Mouse (Mus musculus) urinary bladder, postnatal 10 days (tissue): ENCODE results near the gene Gpbar1.
A peak's percentile ranks its signal among the peaks of the same experiment; 100 is the strongest.
"Not testable (repeated sequence)": the region's sequence is repeated elsewhere in the genome, so short reads cannot be mapped to it uniquely, and the experiment has no call there.

ENCODE experiments used
- DNase-seq: peaks from one replicate; pipeline ENCODE4 v3.0.0; 2022; ENCODE audit warnings: low spot score

The Gpbar1 gene

DNA sequence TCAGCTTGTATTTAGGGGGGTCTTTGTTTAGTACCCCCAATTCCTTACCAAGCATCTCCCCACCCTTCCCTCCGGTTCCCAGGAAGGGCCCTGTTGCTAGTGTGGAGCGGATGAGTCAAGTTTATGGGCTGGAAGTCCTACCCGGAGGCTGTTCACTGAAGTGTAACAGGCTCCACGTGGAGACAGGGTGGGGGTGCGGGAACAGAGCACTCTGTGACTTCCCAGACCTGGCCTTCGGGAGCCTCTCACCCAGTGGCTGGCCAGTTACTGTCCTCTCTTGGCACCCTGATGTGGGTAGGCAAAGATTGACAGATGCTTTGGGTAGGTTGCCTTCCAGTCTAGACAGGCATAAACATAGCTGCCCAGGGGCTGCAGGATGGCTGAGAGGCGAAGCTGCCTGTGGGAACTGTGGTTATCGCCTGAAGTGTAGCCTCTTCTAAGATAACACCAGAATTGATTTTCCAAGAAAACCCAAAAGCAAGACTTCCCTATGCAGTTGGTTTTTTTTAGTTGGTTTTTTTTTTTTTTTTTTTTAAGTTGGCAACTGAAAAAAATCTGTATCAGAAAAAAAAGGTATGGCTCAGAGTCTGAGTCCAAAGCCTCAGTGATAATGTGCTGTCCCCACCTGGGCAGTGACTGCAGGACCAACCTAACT lies 340 bp upstream of the Gpbar1 start:
- DNase-seq = no peak

DNA sequence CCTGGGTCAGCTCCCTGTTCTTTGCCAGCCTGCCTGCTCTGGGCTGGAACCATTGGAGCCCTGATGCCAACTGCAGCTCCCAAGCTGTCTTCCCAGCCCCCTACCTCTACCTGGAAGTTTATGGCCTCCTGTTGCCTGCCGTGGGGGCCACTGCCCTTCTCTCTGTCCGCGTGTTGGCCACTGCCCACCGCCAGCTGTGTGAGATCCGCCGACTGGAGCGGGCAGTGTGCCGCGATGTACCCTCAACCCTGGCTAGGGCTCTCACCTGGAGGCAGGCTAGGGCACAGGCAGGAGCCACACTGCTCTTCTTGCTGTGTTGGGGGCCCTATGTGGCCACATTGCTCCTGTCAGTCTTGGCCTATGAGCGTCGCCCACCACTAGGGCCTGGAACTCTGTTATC lies 638 bp downstream of the Gpbar1 start:
- no peak for DNase-seq

DNA sequence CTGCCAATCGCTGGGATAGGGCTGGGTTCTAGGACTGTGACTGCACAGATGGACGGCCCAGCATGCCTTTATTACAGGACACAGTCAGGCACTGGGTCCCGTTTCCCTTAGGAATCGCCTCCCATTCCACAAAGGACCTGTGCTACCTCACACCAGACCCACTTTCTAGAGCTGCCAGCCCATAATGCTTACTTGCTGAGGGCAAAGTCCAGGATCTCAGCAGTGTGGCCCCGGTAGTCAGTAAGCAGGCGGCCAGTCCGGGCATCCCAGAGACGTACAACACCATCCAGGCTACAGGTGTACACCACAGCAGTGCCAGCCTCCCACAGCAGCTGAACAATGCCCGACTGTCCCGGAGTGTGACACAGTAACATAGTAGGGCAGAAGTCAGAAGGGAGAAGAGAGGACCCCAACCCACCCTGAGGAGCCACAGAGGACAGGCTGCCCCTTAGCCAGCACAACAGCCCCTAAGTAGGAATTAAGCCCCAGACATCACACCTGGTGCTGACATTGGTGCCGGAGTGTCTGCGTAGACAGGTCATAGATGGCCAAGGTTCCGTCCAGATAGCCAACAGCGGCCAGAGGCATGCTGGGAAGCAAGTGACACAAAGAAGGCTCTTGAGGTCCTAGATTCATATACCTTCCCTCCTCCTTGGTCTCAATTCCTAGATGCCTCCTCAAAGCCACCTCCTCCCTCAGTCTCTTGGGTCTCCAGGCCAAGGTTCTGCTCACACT lies 2.4 kb downstream of the Gpbar1 start:
- DNase-seq = no peak

DNA sequence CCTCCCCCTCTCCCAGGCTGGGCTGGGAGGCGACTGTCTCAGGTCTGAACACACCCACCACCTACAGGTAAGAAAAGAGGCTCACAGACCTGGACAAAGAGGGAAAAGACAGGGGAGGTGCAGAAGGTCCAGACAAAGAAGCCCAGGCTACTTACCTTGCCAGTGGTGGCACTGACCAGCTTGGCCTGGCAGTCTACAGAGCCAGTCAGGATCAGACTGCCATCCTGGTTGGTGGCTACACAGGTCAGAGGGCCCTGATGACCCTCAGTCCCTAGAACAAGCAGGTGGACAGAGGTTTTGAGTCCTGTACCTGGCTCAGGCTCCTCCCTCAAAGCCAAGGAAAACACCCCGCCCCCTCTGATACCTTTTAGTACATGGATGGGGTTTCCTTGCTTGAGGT lies 3.0 kb downstream of the Gpbar1 start:
- no peak for DNase-seq

GRCm38 (mm10) chr1:74281886-74282285 lies 3.5 kb downstream of the Gpbar1 start:
- DNase-seq = no peak

DNA sequence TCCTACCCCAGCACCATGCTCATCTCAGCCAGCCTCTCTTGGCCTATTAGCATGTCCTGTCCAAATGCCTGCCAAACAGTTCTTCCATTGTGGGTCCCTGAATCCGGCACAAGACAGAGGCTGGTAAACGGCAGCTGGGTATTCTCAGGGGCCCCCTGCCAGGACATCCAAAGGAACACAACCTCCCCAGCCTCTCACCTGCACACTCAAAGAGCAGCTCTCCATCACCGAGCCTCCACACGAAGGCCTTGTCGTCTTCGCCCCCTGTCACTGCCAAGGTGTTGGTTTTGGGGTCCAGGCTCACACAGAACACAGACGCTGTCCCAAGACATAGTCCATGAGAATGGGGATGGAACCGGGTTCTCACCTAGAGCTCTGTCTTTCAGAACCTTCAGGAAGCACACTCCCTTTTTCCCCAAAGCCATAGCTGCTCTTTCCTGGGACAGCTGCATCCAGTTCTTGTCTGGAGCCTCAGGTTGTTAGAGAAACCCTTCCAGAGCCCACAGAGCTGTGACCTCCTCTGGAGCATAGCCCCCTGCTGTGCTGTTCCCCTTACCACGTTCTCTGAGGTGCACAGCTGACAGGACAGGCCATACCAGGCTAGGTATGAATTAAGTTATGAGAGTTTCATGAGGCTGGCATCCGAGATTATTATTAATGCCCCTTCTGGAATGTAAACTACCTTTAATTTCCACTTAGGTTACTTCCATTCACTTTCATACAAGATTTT lies 4.7 kb downstream of the Gpbar1 start:
- DNase-seq = no peak

GRCm38 (mm10) chr1:74283686-74284463 lies 5.5 kb downstream of the Gpbar1 start:
- no peak for DNase-seq

DNA sequence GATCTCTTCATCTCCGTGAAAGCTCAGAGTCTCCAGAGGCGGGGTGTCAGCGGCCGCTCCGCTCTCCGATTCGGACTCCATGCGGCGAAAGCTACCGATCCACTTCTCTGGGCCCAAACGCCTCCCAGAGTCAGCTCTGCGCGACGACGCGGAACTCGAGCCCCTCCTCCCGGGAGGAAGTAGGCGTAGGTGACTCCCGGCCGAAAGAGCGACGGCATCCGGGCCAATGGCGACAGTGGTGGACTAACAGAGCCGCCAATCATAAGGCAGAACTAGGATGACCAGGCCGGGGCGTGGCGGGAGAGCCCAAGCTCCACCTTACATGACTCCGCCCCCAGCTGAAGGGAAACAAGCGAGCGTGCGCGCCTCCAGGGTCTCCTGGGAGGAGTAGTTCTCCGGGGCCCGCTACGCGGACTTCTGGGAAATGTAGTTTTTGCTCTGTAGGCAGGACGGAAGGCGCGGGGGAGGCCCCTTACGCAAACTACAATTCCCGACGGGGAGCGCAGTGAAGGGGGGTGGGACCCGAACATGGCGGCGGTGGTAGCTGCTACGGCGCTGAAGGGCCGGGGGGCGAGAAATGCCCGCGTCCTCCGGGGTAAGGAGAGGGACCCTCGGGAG lies 6.3 kb downstream of the Gpbar1 start, which contains the start of the genes Aamp and Pnkd:
Gene Aamp (minus strand): TSS at position 196 of the 618 bp plus-strand sequence.
Gene Pnkd (plus strand): TSS at position 388 of the 618 bp plus-strand sequence.
- DNase-seq = peak; percentile 97

DNA sequence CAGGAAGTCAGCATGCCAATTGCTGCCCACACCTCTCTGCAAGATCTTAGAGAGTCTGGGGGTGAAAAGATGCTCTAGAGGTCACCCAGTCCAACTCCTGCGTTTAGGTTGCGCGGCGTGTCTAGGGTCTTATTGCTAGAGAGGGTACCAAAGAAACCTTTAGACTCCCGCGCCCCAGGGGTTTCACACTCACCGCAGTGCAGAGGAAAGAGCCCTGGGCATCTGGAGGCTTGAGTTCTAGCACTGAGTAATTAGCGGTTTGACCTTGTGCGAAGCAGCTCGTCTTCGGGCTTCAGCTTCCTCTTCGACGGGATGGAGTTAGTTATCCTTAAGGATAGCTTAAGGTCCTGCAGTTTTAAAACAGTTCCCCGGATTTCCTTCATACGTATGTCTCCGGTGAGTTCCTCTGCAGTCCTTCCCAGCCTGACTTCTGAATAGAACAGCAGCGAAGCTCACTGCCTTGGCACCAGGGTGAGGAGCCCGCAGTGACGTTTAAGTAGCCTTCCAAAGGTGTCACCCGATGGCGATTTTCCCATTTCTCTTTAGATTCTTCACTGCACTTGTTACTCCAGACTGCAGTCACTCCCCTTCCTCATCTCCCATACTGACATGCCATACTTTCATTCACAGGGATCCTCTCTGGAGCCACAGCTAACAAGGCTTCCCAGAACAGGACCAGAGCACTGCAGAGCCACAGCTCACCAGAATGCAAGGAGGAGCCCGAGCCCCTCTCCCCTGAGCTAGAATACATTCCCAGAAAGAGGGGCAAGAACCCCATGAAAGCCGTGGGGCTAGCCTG lies 7.1 kb downstream of the Gpbar1 start:
- no peak for DNase-seq

- not testable (repeated sequence) for DNase-seq
These were observed 8.7 kb downstream of the Gpbar1 start for GRCm38 (mm10) chr1:74286869-74287607.

GRCm38 (mm10) chr1:74288327-74288726 lies 10.0 kb downstream of the Gpbar1 start:
- no peak for DNase-seq

DNA sequence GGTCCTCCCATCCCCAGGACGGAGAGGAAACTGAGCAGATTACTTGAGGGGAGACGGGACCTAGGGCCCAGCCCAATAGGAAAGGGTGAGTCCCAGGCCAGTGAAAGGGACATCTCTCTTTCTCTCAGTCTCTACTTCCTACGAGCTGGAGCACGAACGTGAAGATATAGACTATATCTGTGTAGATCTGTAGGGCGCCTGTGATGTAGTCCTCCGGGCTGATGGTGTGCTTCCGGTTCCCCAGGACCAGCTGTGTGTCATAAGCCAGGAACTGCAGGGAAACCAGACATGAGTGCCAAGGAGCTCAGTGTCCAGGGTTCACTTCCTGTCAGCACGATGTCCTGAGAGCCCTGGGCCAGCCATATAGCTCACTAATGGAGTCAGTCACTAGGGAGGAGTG lies 10.9 kb downstream of the Gpbar1 start:
- no peak for DNase-seq

- no peak for DNase-seq
These were observed 11.4 kb downstream of the Gpbar1 start for GRCm38 (mm10) chr1:74289740-74290139.

- no peak for DNase-seq
These were observed 11.8 kb downstream of the Gpbar1 start for GRCm38 (mm10) chr1:74290141-74290540.

DNA sequence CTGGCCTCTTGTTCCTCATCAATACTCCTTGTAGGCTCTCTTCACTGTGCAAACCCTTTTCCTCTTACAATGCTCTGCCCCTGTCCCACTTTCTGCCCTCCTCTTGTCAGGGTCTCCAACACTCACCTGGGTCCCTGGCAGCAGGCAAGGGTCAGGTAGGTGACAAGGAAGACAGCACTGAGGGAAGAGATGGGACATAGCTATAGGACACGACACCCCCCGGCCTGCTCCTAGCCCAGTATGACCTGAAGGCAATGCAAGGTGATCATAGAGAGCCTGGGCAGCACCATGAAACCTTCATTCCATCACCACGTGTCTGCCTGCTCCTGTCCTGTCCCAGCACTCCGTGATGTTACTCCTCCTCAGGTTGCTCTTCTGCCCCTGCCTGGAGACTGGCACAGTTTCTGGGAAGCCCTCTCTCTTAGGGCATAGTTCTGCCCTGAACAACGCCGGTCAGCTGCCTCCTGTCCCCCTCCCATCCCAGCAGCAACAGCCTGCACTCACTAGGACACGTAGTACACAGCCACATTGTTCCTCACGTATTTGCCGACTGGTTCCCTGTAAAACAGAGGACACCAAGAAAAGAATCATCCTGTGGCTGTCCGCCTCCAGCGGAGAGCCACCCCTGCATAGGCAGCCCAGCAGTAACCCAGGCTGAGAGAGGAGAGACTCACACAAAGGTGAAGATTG lies 14.1 kb downstream of the Gpbar1 start:
- DNase-seq = no peak

- no peak for DNase-seq
These were observed 15.1 kb downstream of the Gpbar1 start for GRCm38 (mm10) chr1:74293306-74293960.

GRCm38 (mm10) chr1:74294090-74294643 lies 15.8 kb downstream of the Gpbar1 start:
- no peak for DNase-seq

GRCm38 (mm10) chr1:74294733-74295455 lies 16.5 kb downstream of the Gpbar1 start:
- no peak for DNase-seq
